Mouse (Mus musculus) liver, embryonic 14.5 days (tissue): ENCODE data around the gene Tceanc.
"Not testable (repeated sequence)": the region's sequence is repeated elsewhere in the genome, so short reads cannot be mapped to it uniquely, and the experiment has no call there.

Experiments
- CTCF ChIP-seq: IDR thresholded peaks from 2 replicates; pipeline ENCODE4 v1.5.1; 2016; ENCODE audit warnings: antibody characterized with exemption, low read depth, control low read depth
- EP300 ChIP-seq: IDR thresholded peaks from 2 replicates; pipeline ENCODE4 v1.6.1; 2016; ENCODE audit warnings: antibody characterized with exemption, low read depth

- not testable (repeated sequence) for TF ChIP-seq CTCF, EP300
Measured at GRCm38 (mm10) chrX:166514035-166514434, 4.3 kb downstream of the Tceanc start.
